Comparison of ENCODE assay signal across 17 mouse cellular contexts in the genomic region with DNA sequence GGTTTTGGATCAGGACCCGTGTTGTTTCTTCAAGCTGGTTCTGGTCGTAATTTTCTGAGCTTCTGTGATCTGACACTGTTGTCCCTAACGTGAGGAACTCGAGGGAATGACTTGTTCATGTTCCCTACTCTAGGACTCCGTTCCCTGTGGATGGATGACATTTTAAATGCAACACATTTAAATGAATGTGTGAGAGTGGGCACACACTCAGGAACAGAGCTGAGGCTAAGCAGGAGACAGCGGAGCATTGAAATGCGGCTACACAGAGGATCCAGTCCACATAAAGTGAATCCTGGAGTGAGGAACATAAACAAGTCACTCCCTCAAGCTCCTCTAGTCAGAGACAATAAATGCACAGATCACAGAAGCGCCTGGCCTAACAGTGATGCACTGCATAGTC.
"Had no signal": no experiment of that assay in that cellular context is flagged by ENCODE, and none has a peak within 500 bp of the region (broad histone marks: within the 10 kb centered on the region; RNA-seq: fewer than 3 reads in every experiment).

No protein-coding gene starts in this region.

- H3K27ac ChIP-seq: kidney, postnatal 0 days; layer of hippocampus, adult 2 months; liver, embryonic 13.5 days; midbrain, embryonic 12.5 days; midbrain, embryonic 15.5 days; stomach, postnatal 0 days had no signal

- DNase-seq: kidney, adult 2 months; kidney, postnatal 25 days; layer of hippocampus, adult 9-11 months; liver, embryonic 13.5 days; lung, adult 2 months; lung, postnatal 14 days; lung, postnatal 4 days; right cerebral cortex, adult 18-20 months; right cerebral cortex, postnatal 14 days; right cerebral cortex, postnatal 4 days; thymus, postnatal 25 days had no signal

- ATAC-seq: intestine, postnatal 0 days; midbrain, embryonic 15.5 days had no signal

- H3K9ac ChIP-seq: liver, embryonic 13.5 days; midbrain, embryonic 12.5 days; midbrain, embryonic 15.5 days had no signal

- H3K9me3 ChIP-seq: liver, embryonic 13.5 days; midbrain, embryonic 12.5 days; midbrain, embryonic 15.5 days had no signal

- H3K27me3 ChIP-seq: liver, embryonic 13.5 days; midbrain, embryonic 12.5 days; midbrain, embryonic 15.5 days had no signal

- H3K4me3 ChIP-seq: layer of hippocampus, adult 2 months; liver, embryonic 13.5 days; midbrain, embryonic 12.5 days; midbrain, embryonic 15.5 days had no signal

- H3K4me1 ChIP-seq: midbrain, embryonic 15.5 days had no signal

- H3K4me2 ChIP-seq: liver, embryonic 13.5 days; midbrain, embryonic 12.5 days; midbrain, embryonic 15.5 days had no signal
